Mouse (Mus musculus) heart, adult 2 months (tissue): Measurements from ENCODE around the gene Eif1b. TPM values are rescaled to one million over a fixed set of nuclear protein-coding genes. Genes with fewer than 3 reads are reported as not detected.
A peak's percentile ranks its signal among the peaks of the same experiment; 100 is the strongest.

Experiments
- DNase-seq, 2 experiments: peaks; one replicate each; pipeline ENCODE4 v3.0.0; 2021
- H3K27ac ChIP-seq: fragments of 200-600 bp; 2 replicates; pipeline ENCODE4 v1.8.1; 2022
- H3K27me3 ChIP-seq: fragments of 200-500 bp; 2 replicates; pipeline ENCODE4 v1.6.1; 2012; ENCODE audit warnings: mild to moderate bottlenecking, low read length, inconsistent platforms, mixed read lengths; ENCODE audit not compliant: control insufficient read depth, insufficient read depth
- H3K36me3 ChIP-seq: fragments of 200-500 bp; 2 replicates; pipeline ENCODE4 v1.6.1; 2012; ENCODE audit warnings: low read length, inconsistent platforms; ENCODE audit not compliant: control insufficient read depth, insufficient read depth
- H3K4me1 ChIP-seq: fragments of 200-500 bp; 2 replicates; pipeline ENCODE4 v1.6.1; 2011; ENCODE audit warnings: low read length; ENCODE audit not compliant: control insufficient read depth, insufficient read depth
- H3K4me3 ChIP-seq: fragments of 200-600 bp; 2 replicates; pipeline ENCODE4 v1.8.1; 2022
- H3K79me2 ChIP-seq: fragments of 200-500 bp; replicated peaks from 2 replicates; pipeline ENCODE4 v1.6.1; 2012; ENCODE audit warnings: mild to moderate bottlenecking, inconsistent platforms, low read length, moderate library complexity, mixed read lengths; ENCODE audit not compliant: control insufficient read depth, insufficient read depth
- H3K9ac ChIP-seq: fragments of 200-500 bp; 2 replicates; pipeline ENCODE4 v1.6.1; 2012; ENCODE audit warnings: low read depth, mild to moderate bottlenecking, control low read depth, inconsistent platforms, low read length, mixed read lengths
- CTCF ChIP-seq: fragments of 200-600 bp; IDR thresholded peaks from 2 replicates; pipeline ENCODE4 v1.8.1; 2022; ENCODE audit warnings: antibody characterized with exemption, mild to moderate bottlenecking, moderate library complexity
- EP300 ChIP-seq: fragments of 200-500 bp; IDR thresholded peaks from 2 replicates; pipeline ENCODE4 v1.6.1; 2011; ENCODE audit warnings: low read depth, low read length, control low read depth; ENCODE audit not compliant: insufficient read depth
- POLR2A ChIP-seq: fragments of 200-500 bp; IDR thresholded peaks from 2 replicates; pipeline ENCODE4 v1.6.1; 2011; ENCODE audit warnings: mild to moderate bottlenecking, low read depth, low read length, control low read depth; ENCODE audit not compliant: insufficient read depth
- WGBS: fragments of 180-500 bp; shearing (Covaris S2); methylation state at CpG from one replicate; pipeline ENCODE4 v1.1.7; 2018; 5-methylcytosine and 5-hydroxymethylcytosine counted together
- intact Hi-C: fragments of 180-260 bp; cut with DNase I; formaldehyde crosslinking; loops from one replicate; pipeline ENCODE4 v1.15.1; 2025
- polyA plus RNA-seq: library from polyadenylated mRNA; depleted of rRNA; stranded (reverse); fragments of >200 nt; gene quantifications from 2 replicates; pipeline ENCODE4 v1.2.3, GENCODE M21; 2012
- total RNA-seq, 2 experiments: library from RNA; stranded (reverse); gene quantifications; 2 replicates each; pipeline ENCODE4 v1.2.3; 2021

Gene Eif1b
- total and polyA plus RNA-seq, 3 experiments: 38.3 to 65.9 (median 64.9) TPM

DNA sequence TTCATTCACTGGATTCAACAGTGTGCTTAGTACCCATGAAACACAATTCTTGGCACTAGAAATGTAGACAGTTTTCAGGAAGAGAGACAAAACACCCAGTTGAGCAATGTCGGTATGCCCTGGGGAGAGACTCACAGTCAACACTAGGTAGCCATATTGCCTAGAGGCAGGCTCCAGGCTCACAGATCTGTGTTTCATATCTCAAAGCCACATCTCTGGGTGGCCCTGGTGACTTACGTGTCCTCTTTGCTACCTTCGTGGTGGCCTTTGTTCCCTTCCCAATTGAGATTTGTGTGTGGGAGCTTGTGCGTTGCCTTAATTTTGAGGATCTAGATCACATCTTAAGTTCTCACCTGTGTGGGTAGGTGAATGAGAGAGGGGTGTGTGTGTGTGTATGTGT lies 9.7 kb upstream of the Eif1b start:
- Histone ChIP-seq H3K4me1 (no peaks in the 10 kb centered on the region), H3K27me3 (no peaks in the 10 kb centered on the region; the same call in 1 of the 2 replicates), H3K27ac (no peak overlapping the region), H3K79me2 (no peaks in the 10 kb centered on the region), H3K4me3 (no peak overlapping the region), H3K36me3 (no peaks in the 10 kb centered on the region), H3K9ac (no peak overlapping the region)
- no peak for DNase-seq
- TF ChIP-seq POLR2A (no peak), CTCF (no peak), EP300 (no peak)
- intact Hi-C loops: no loop called here
- WGBS: 86% methylated on average over 4 of the region's 4 CpGs

DNA sequence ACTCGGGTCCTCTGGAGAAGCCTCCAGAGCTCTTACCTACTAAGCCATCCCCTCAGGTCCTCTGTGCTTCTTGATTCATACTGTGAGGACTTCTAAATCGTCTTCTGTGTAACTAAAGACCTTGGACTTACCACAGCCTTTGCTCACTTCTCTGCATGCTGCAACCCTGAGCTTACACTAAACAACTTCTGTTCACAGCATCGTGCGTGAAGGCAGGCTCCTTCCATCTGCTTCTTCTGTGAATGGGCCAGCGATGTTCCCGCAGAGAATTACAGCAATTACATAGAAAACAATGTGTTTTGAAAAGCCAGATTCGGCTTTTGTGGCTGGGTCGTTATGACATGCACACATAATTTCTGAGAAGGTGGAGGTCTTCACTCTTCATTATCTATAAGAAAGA lies 8.9 kb upstream of the Eif1b start:
- Histone ChIP-seq H3K27ac (no peak overlapping the region), H3K36me3 (no peaks in the 10 kb centered on the region), H3K9ac (no peak overlapping the region), H3K4me3 (no peak overlapping the region), H3K79me2 (no peaks in the 10 kb centered on the region), H3K27me3 (no peaks in the 10 kb centered on the region; the same call in 1 of the 2 replicates), H3K4me1 (no peaks in the 10 kb centered on the region)
- 83% methylated on average over 8 of the region's 8 CpGs for WGBS
- no peak for DNase-seq
- TF ChIP-seq CTCF: no peak
- no peak for TF ChIP-seq POLR2A
- no peak for TF ChIP-seq EP300
- intact Hi-C loops: no loop called here

DNA sequence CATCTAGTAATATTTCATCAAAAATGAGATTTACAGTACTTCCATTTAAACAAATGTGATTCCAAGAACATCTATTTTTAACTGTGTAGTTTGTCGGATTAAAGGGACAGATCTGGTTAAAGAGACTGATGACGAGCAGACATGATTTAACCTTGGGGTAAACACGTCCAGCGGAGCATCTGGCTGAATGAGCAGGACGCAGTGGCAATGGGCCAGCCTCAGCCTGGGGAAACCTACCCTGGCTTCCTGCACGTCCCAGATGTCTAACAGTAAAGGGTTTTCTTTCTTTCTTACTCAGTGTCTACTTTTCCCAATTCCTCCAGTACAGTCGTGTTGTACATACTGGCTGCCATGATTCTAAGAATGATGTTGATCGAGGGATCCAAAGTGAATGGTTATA lies 5.0 kb upstream of the Eif1b start:
- Histone ChIP-seq H3K36me3 (no peaks in the 10 kb centered on the region), H3K27ac (no peak overlapping the region), H3K4me3 (no peak overlapping the region), H3K27me3 (no peaks in the 10 kb centered on the region; the same call in 1 of the 2 replicates), H3K79me2 (no peaks in the 10 kb centered on the region), H3K4me1 (peaks cover 2% of the 10 kb centered on the region; the same call in 1 of the 2 replicates), H3K9ac (no peak overlapping the region)
- peak in 1 of 2 experiments; percentile 21 for DNase-seq
- intact Hi-C loops: loop anchor here (2.0 kb wide), 1 partner anchor 44 kb away; no protein-coding TSS in a partner anchor
- 55% methylated on average over 8 of the region's 8 CpGs for whole genome bisulfite sequencing
- no peak for TF ChIP-seq EP300
- TF ChIP-seq POLR2A: no peak
- TF ChIP-seq CTCF: no peak

DNA sequence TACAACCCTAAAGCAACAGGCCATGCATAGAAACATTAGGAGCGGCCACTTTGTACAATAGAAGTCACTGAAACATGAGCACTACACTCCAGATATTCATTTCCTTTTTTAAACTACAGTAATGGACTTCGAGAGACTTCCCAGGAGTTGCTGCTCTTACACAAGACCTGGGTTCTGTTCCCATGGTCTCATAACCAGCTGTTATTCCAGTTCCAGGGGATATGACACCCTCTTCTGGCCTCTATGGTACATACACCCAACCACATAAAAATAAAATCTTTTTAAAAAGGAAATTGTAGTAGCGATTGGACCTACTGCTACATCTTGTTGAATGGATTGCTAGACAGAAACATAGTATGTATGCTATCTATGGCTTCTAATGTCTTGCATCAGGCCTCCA lies 523 bp upstream of the Eif1b start:
- 69% methylated on average over 3 of the region's 3 CpGs for WGBS
- Histone ChIP-seq H3K4me1 (peaks cover 2% of the 10 kb centered on the region; the same call in 1 of the 2 replicates), H3K9ac (no peak overlapping the region), H3K27me3 (no peaks in the 10 kb centered on the region), H3K27ac (no peak overlapping the region; the same call in 1 of the 2 replicates), H3K79me2 (no peaks in the 10 kb centered on the region), H3K36me3 (no peaks in the 10 kb centered on the region), H3K4me3 (no peak overlapping the region; the same call in 1 of the 2 replicates)
- intact Hi-C loops: no loop called here
- DNase-seq: no peak
- TF ChIP-seq EP300 (no peak), CTCF (peak; percentile 47), POLR2A (no peak)

DNA sequence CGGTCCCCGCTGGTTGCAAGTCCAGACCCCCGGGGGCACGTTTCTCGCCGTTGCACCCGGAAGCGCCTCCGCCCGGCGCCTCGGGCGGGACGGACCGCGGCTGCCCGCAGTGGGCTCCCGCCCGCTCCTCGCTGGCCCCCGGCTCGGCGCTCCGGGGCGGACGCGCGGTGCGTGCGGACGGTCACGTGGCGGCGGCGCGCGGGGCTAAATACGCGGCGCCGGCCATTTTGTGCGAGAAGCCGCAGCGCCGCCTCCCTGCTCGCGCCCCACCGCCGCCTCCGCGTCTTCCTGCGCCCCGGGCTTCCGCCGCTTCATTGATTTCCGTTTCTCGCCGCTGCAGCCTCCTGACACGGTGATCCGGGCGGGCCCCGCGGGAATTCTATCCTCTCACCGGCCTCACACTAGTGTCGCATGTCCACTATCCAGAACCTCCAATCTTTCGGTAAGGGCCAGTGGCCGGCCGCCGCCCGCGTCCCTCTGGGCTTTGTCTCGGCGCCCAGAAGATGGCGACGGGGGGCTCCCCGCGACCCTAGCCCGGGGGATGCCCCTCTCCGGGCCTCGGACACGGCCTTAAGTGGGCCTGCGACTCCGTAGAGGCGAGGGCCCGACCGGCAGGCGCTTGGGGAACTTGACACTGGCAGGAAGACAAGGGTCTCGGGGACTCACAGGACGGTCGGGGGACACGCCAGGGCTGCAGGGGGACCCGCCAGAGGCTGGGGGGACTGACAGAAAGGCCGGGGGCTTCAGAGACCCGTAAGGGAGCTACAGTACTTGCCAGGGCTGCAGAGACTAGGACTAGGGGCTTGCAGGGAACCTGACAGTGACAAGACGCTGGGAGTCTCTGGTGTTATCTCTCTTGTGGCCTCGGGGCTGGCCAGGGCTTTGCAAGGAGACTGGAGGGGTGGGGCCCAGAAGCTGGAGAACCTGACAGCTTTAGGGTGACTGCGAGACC lies 644 bp downstream of the Eif1b start:
- DNase-seq: peak; percentile 88 to 90
- Histone ChIP-seq H3K4me1 (peaks cover 2% of the 10 kb centered on the region; the same call in 1 of the 2 replicates), H3K79me2 (no peaks in the 10 kb centered on the region), H3K4me3 (peak overlapping the region; percentile 90), H3K36me3 (no peaks in the 10 kb centered on the region), H3K27ac (peak overlapping the region; percentile 90), H3K27me3 (no peaks in the 10 kb centered on the region), H3K9ac (peak overlapping the region; percentile 90)
- under 1% methylated on average over 95 of the region's 97 CpGs for WGBS
- intact Hi-C loops: no loop called here
- peak; percentile 76; the same call in 1 of the 2 replicates for TF ChIP-seq POLR2A
- no peak for TF ChIP-seq EP300

DNA sequence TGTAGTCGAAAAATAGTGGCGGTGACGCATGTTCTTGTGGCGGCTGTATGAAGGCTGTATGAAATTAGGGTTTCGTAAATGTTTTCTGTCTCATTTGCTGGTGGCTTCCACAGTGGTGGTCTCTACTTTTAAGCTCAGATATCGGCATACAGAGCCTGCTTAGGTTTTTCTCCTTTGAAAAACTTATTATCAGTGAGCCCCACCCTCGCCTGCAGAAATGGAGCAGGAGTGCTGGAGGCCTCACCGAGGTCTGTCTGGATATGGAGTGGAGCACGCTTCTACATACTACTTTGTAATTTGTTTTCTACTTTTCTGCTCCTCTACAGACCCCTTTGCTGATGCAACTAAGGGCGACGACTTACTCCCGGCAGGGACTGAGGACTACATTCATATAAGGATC lies 1.7 kb downstream of the Eif1b start:
- Histone ChIP-seq H3K9ac (no peak overlapping the region), H3K36me3 (no peaks in the 10 kb centered on the region), H3K27ac (no peak overlapping the region), H3K79me2 (no peaks in the 10 kb centered on the region), H3K4me3 (peak overlapping the region; percentile 44), H3K4me1 (peaks cover 2% of the 10 kb centered on the region; the same call in 1 of the 2 replicates), H3K27me3 (no peaks in the 10 kb centered on the region)
- intact Hi-C loops: no loop called here
- DNase-seq: no peak
- 74% methylated on average over 12 of the region's 12 CpGs for WGBS
- TF ChIP-seq EP300 (no peak), CTCF (no peak), POLR2A (no peak)
